Mouse (Mus musculus) gastrocnemius, adult 2 months (tissue): ENCODE results near the gene Rhoq. TPM values are rescaled to one million over a fixed set of nuclear protein-coding genes. Genes with fewer than 3 reads are reported as not detected.

Experiments used
- DNase-seq: peaks from one replicate; pipeline ENCODE4 v3.0.0; 2022
- H3K27ac ChIP-seq: fragments of 200-600 bp; 2 replicates; pipeline ENCODE4 v1.8.1; 2022; ENCODE audit warnings: mild to moderate bottlenecking
- H3K4me3 ChIP-seq: fragments of 200-600 bp; 2 replicates; pipeline ENCODE4 v1.8.1; 2022; ENCODE audit warnings: mild to moderate bottlenecking, moderate library complexity
- CTCF ChIP-seq: fragments of 200-600 bp; IDR thresholded peaks from 2 replicates; pipeline ENCODE4 v1.8.1; 2022; ENCODE audit warnings: antibody characterized with exemption, mild to moderate bottlenecking, moderate library complexity
- intact Hi-C: fragments of 180-260 bp; cut with DNase I; formaldehyde crosslinking; loops from one replicate; pipeline ENCODE4 v1.15.1; 2025
- total RNA-seq, 2 experiments: library from RNA; stranded (reverse); gene quantifications; 2 replicates each; pipeline ENCODE4 v1.2.3; 2021

Gene Rhoq
- total RNA-seq, 2 experiments from 2014 or later = 168 to 172 TPM

- peak within 1 kb of the TSS; percentile 96 for H3K4me3 ChIP-seq
- peak within 1 kb of the TSS; percentile 93 for H3K27ac ChIP-seq
- peak; percentile 98 for DNase-seq
- intact Hi-C loops = loop anchor here (1.0 kb wide), 1 partner anchor 63 kb away; no protein-coding TSS in a partner anchor
- peak; percentile 24; the same call in 1 of the 2 replicates for TF ChIP-seq CTCF
Measured at GRCm38 (mm10) chr17:87025269-87025949, 62.5 kb downstream of the Rhoq start, which contains the start of the genes Pigf and Cript. Gene Pigf (minus strand): TSS chr17:87025406. Gene Cript (plus strand): TSS chr17:87025550.

GRCm38 (mm10) chr17:87036141-87037073 lies 73.5 kb downstream of the Rhoq start:
- Histone ChIP-seq H3K27ac (no peak overlapping the region), H3K4me3 (no peak overlapping the region)
- DNase-seq = peak; percentile 44
- peak; percentile 86 for TF ChIP-seq CTCF
- intact Hi-C loops = loop anchor here (2.0 kb wide), 1 partner anchor 212 kb away; no protein-coding TSS in a partner anchor

GRCm38 (mm10) chr17:87038496-87038895 lies 75.6 kb downstream of the Rhoq start:
- TF ChIP-seq CTCF = no peak
- H3K27ac ChIP-seq = no peak overlapping the region
- H3K4me3 ChIP-seq = no peak overlapping the region
- intact Hi-C loops = no loop called here
- DNase-seq = no peak

- no peak overlapping the region for H3K27ac ChIP-seq
- intact Hi-C loops = loop anchor here (5.0 to 10.0 kb wide), 2 partner anchors 79 to 533 kb away; partner anchors contain the start of gene Rhoq
- peak; percentile 28 for DNase-seq
- H3K4me3 ChIP-seq = peak overlapping the region; percentile 59
- TF ChIP-seq CTCF = no peak
Measured at GRCm38 (mm10) chr17:87041739-87042138, 78.9 kb downstream of the Rhoq start.

- intact Hi-C loops = loop anchor here (1.0 to 10.0 kb wide), 4 partner anchors 82 to 530 kb away; partner anchors contain the start of gene Rhoq
- Histone ChIP-seq H3K27ac (peak overlapping the region; percentile 48; the same call in 1 of the 2 replicates), H3K4me3 (no peak overlapping the region)
- peak; percentile 92 for DNase-seq
- no peak; the same call in 1 of the 2 replicates for TF ChIP-seq CTCF
Measured at GRCm38 (mm10) chr17:87044364-87044763, 81.5 kb downstream of the Rhoq start.

- no peak for TF ChIP-seq CTCF
- H3K4me3 ChIP-seq = no peak overlapping the region
- intact Hi-C loops = loop anchor here (1.0 to 10.0 kb wide), 4 partner anchors 82 to 530 kb away; partner anchors contain the start of gene Rhoq
- no peak overlapping the region for H3K27ac ChIP-seq
- DNase-seq = no peak
Measured at GRCm38 (mm10) chr17:87044796-87045195, 81.9 kb downstream of the Rhoq start.

Other genes starting within 250 kb of the Rhoq start
- gene Epas1, start 209.4 kb upstream of the Rhoq start, total RNA-seq = 100 to 1,000 TPM in 1 of 2 experiments, 10 to 100 TPM in 1; 96.6 to 127 TPM
- gene Tmem247, start 45.7 kb upstream of the Rhoq start, total RNA-seq = not detected
- gene Atp6v1e2, start 15.2 kb upstream of the Rhoq start, total RNA-seq = not detected
- 1 to 10 TPM; 2.2 to 2.7 TPM for gene Pigf, start 62.3 kb downstream of the Rhoq start, total RNA-seq
- gene Cript, start 62.5 kb downstream of the Rhoq start, total RNA-seq = 10 to 100 TPM; 46.1 to 51.7 TPM
- 10 to 100 TPM; 12.9 to 20.5 TPM for gene Socs5, start 144.6 kb downstream of the Rhoq start, total RNA-seq